Mouse (Mus musculus): Measurements from ENCODE around the gene Pdcd2. TPM values are rescaled to one million over a fixed set of nuclear protein-coding genes. Genes with fewer than 3 reads are reported as not detected.

Gene Pdcd2
- polyA plus RNA-seq, 1 experiment: 52.6 TPM

DNA sequence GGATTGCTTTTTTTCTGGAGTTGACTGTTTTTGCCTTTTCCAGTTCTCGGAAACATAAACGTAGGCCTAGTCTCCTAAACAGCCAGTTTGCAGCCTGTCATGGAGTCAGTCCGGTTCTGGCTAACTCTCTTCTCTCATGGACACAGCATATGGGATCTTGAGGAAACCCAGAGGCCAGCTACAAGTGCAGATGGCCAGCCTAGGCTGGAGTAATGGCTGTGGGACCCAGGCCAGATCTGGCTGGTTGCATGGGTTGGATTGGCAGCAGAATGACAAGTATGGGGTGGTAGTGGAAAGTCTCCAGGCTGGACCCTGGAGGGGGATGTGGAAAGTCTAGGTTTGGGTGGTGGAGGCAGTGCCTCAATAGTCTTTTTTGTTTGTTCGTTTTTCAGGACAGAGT, 13.2 kb upstream of the Pdcd2 start:
- peaks cover 16% of the 10 kb centered on the region; the same call in 1 of the 2 replicates for H3K9me3 ChIP-seq
- H3K4me1 ChIP-seq: no peaks in the 10 kb centered on the region; the same call in 1 of the 2 replicates
- H3K4me3 ChIP-seq (replicated peaks): no peak overlapping the region
- H3K36me3 ChIP-seq (replicated peaks; ENCODE audit: low read length): no peaks in the 10 kb centered on the region
- no peak for TF ChIP-seq GATA1 (IDR thresholded peaks at IDR 0.05; ENCODE audit: borderline replicate concordance, low read length)
- TF ChIP-seq FLI1 (IDR thresholded peaks at IDR 0.05; ENCODE audit: low read length): no peak
- peaks cover 3% of the 10 kb centered on the region for H3K27me3 ChIP-seq (replicated peaks)

DNA sequence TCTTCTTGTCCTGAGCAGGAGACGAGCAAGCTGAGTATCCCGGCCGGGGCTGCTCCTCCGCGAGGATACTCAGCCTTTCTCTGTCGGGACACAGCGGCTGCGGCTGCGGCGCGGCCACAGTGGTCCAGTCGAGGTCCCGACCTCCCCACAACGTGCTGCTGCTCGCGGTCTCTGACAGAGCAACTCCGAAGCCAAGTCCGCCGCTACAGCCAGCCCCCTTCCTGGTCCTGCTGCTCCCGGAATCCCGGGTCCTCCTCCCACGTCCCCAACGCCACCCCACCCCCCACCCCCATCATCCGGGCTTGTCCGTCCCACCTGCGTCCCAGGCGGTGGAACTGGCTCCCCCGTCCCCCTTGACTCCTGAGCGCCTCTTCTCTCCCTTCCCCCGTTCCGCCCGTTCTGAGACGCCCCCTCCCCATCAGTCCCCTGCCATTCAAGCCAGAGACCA, 9.4 kb upstream of the Pdcd2 start:
- TF ChIP-seq FLI1 (IDR thresholded peaks at IDR 0.05; ENCODE audit: low read length) (no peak), GATA1 (IDR thresholded peaks at IDR 0.05; ENCODE audit: borderline replicate concordance, low read length) (no peak)
- H3K36me3 ChIP-seq (replicated peaks; ENCODE audit: low read length): no peaks in the 10 kb centered on the region
- peaks cover 10% of the 10 kb centered on the region for H3K9me3 ChIP-seq
- peak overlapping the region; percentile 85 for H3K4me3 ChIP-seq (replicated peaks)
- H3K27me3 ChIP-seq (replicated peaks): peaks cover 3% of the 10 kb centered on the region
- H3K4me1 ChIP-seq: no peaks in the 10 kb centered on the region; the same call in 1 of the 2 replicates

DNA sequence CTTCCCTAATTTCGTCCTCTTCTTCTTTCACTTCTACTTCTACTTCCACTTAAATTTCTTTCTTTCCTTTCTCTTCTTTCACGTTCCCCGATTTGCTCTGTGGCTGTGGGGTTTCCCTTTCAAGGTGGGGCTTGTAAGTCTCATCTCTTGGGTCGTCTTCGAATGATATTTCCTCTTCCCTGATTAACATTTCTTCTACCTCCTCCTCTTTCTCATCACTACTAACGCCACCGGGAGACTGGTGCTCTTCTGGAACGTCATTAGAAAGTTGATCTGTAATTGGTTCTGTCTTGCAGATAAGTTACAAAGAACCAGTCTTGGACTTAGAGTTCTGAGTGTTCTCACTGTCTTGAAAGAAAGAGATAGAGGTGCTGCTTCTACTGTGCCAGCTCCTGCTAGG, 8.8 kb upstream of the Pdcd2 start:
- Histone ChIP-seq H3K27me3 (replicated peaks) (peaks cover 3% of the 10 kb centered on the region), H3K4me1 (no peaks in the 10 kb centered on the region; the same call in 1 of the 2 replicates), H3K9me3 (peaks cover 10% of the 10 kb centered on the region), H3K4me3 (replicated peaks) (peak overlapping the region; percentile 85), H3K36me3 (replicated peaks; ENCODE audit: low read length) (no peaks in the 10 kb centered on the region)
- TF ChIP-seq FLI1 (IDR thresholded peaks at IDR 0.05; ENCODE audit: low read length) (no peak), GATA1 (IDR thresholded peaks at IDR 0.05; ENCODE audit: borderline replicate concordance, low read length) (no peak)

DNA sequence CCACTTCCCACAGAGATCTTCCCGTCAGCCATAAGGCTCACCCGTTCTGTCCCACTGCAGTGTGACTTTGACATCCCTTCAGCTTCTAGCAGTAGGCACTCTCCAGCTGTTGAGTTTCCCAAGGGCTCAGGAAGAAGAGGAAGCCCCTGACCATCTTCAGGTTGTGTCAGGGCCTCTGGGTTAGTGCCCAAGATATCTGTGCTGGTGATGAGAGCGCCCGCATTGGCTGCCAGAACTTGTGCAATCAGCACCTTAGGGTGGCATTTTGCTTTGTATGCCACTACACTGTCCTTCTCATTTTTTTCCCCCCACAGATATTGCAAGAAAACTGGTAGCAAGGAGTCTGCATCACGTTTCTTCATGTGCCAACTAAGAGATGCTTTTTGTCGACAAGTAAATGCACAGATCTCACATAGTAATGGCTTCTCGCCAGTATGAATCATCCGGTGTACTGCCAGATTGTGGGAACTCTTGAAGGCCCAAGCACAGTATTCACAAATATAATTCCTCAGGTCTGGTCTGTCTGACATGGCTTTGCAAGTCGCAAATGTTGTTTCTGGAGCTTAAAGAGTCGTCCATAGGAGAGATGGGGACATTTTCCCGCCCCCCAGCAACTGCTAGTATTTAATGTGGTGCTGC, 8.2 kb upstream of the Pdcd2 start:
- H3K9me3 ChIP-seq: peaks cover 10% of the 10 kb centered on the region
- no peak for TF ChIP-seq GATA1 (IDR thresholded peaks at IDR 0.05; ENCODE audit: borderline replicate concordance, low read length)
- TF ChIP-seq FLI1 (IDR thresholded peaks at IDR 0.05; ENCODE audit: low read length): no peak
- H3K27me3 ChIP-seq (replicated peaks): peaks cover 2% of the 10 kb centered on the region
- H3K36me3 ChIP-seq (replicated peaks; ENCODE audit: low read length): no peaks in the 10 kb centered on the region
- H3K4me1 ChIP-seq: no peaks in the 10 kb centered on the region; the same call in 1 of the 2 replicates
- H3K4me3 ChIP-seq (replicated peaks): no peak overlapping the region

DNA sequence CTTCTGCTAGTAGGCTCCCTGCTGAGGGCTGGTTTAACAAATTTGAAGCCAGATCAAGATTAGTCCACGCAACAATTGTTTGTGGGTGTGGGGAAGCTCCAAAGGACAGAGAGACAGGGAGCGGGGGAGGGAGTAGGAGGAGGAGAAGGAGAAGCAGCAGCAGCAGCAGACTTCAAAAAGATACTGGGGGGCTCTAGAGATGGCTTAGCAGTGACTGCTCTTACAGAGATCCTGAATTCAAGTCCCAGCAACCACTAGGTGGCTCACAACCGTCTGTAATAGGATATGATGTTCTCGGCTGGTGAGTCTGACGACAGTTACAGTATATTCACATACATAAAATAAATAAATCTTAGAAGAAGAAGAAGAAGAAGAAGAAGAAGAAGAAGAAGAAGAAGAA, 3.0 kb upstream of the Pdcd2 start:
- H3K9me3 ChIP-seq: peaks cover 6% of the 10 kb centered on the region; the same call in 1 of the 2 replicates
- no peak overlapping the region for H3K4me3 ChIP-seq (replicated peaks)
- peaks cover 22% of the 10 kb centered on the region for H3K4me1 ChIP-seq
- H3K27me3 ChIP-seq (replicated peaks): no peaks in the 10 kb centered on the region
- no peak for TF ChIP-seq GATA1 (IDR thresholded peaks at IDR 0.05; ENCODE audit: borderline replicate concordance, low read length)
- TF ChIP-seq FLI1 (IDR thresholded peaks at IDR 0.05; ENCODE audit: low read length): no peak
- peaks cover 5% of the 10 kb centered on the region for H3K36me3 ChIP-seq (replicated peaks; ENCODE audit: low read length)

DNA sequence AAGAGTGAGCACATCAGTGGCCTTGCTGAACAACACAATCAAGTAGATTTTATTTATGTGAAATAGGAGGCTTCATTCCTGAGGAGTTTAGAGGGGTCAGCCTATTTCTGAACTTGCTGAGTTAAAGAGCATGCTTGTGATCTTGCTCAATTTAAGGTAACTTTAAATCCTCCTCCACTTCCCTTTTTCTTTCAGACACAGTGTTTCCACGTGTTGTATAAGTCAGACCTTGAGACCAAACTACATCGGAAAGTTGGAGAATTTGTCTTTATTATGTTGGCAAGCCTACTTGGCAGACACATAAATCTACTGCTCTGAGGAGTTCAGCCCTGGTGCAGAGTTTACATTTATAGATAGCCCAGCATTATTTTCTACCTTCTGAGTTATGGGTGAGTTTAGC, 1.8 kb upstream of the Pdcd2 start:
- peaks cover 18% of the 10 kb centered on the region for H3K36me3 ChIP-seq (replicated peaks; ENCODE audit: low read length)
- peaks cover 4% of the 10 kb centered on the region; the same call in 1 of the 2 replicates for H3K9me3 ChIP-seq
- TF ChIP-seq GATA1 (IDR thresholded peaks at IDR 0.05; ENCODE audit: borderline replicate concordance, low read length) (no peak), FLI1 (IDR thresholded peaks at IDR 0.05; ENCODE audit: low read length) (no peak)
- H3K4me3 ChIP-seq (replicated peaks): no peak overlapping the region
- no peaks in the 10 kb centered on the region for H3K27me3 ChIP-seq (replicated peaks)
- peaks cover 32% of the 10 kb centered on the region for H3K4me1 ChIP-seq

DNA sequence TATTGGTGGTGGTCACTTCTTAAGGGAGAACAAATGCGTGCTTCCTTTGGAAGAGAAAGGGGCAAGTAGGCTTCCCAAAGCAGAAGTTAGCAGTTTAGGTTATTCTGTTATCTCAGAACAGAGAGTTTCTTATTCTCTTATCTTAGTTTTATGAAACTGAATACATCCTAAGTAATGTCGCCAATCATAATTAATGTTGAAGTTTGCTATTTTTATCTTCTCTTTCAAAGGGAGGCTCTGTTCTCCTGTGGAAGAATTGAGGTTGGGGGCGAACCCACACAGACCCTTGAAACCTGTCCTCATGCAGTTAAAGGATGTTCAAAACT, 673 bp upstream of the Pdcd2 start:
- TF ChIP-seq FLI1 (IDR thresholded peaks at IDR 0.05; ENCODE audit: low read length) (no peak), GATA1 (IDR thresholded peaks at IDR 0.05; ENCODE audit: borderline replicate concordance, low read length) (no peak)
- Histone ChIP-seq H3K9me3 (no peaks in the 10 kb centered on the region), H3K4me3 (replicated peaks) (peak overlapping the region; percentile 97), H3K36me3 (replicated peaks; ENCODE audit: low read length) (peaks cover 29% of the 10 kb centered on the region), H3K27me3 (replicated peaks) (no peaks in the 10 kb centered on the region), H3K4me1 (peaks cover 36% of the 10 kb centered on the region)

DNA sequence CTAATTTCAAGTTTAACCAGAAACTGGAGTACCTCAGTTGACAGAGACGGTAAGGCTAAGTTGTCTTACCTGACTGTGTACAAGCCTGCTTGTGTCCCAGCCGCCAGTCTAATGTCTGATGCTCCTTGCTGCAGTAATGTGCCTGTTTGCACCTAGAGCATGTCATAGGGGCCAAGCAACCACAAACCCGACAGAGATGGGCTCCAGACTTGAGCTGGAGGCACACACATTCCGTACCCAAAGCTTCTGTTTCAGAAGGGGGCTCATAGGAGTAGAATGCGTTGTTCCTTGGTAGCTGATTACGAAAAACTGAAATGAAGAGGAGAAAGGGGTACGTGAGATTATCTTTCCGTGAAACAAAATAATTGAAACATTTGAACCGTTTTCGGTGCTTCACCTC, 797 bp downstream of the Pdcd2 start:
- Histone ChIP-seq H3K27me3 (replicated peaks) (no peaks in the 10 kb centered on the region), H3K36me3 (replicated peaks; ENCODE audit: low read length) (peaks cover 44% of the 10 kb centered on the region), H3K4me1 (peaks cover 41% of the 10 kb centered on the region), H3K9me3 (no peaks in the 10 kb centered on the region), H3K4me3 (replicated peaks) (peak overlapping the region; percentile 97)
- TF ChIP-seq GATA1 (IDR thresholded peaks at IDR 0.05; ENCODE audit: borderline replicate concordance, low read length) (no peak), FLI1 (IDR thresholded peaks at IDR 0.05; ENCODE audit: low read length) (no peak)

DNA sequence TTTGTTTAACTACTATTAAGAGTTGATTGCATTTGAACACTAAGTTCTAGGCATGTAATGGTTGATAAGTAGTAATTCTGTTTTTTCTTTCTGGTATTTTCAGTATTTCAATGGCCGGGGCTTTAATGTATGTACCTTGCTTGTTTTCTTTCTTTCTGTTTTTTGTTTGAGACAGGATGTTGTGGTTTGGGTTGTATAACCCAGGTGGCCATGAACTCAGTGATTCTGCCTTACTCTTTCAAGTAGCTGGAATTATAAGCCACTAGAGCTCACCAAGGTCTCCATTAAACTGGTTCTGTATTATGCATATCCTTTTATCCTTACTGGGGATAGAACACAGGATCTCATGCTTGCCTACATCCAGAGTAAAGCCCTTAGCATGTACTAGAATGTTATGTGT, 8.3 kb downstream of the Pdcd2 start:
- H3K4me1 ChIP-seq: peaks cover 24% of the 10 kb centered on the region
- H3K9me3 ChIP-seq: no peaks in the 10 kb centered on the region
- no peaks in the 10 kb centered on the region for H3K27me3 ChIP-seq (replicated peaks)
- peaks cover 97% of the 10 kb centered on the region for H3K36me3 ChIP-seq (replicated peaks; ENCODE audit: low read length)
- H3K4me3 ChIP-seq (replicated peaks): no peak overlapping the region
- TF ChIP-seq FLI1 (IDR thresholded peaks at IDR 0.05; ENCODE audit: low read length): no peak
- TF ChIP-seq GATA1 (IDR thresholded peaks at IDR 0.05; ENCODE audit: borderline replicate concordance, low read length): no peak

DNA sequence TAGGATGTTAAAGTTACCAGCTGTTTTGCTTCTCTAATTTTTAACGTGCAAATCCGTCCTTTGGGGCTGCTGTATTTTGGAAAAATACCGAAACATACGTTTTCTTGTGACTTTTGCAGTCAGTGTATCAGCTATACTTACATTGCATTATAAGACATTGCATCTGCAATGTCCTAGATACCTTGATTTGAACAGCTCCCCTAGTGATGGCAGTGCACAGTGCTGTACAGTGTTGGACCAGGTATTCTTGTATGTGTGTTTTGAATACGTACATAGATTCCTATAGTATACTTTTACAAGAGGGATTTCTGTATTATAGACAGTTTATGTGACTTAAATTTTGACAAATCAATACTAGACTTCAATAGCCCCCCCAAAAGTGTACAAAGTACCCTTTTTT, 8.9 kb downstream of the Pdcd2 start:
- Histone ChIP-seq H3K9me3 (no peaks in the 10 kb centered on the region), H3K36me3 (replicated peaks; ENCODE audit: low read length) (peaks cover 97% of the 10 kb centered on the region), H3K4me1 (peaks cover 24% of the 10 kb centered on the region), H3K4me3 (replicated peaks) (no peak overlapping the region), H3K27me3 (replicated peaks) (no peaks in the 10 kb centered on the region)
- TF ChIP-seq GATA1 (IDR thresholded peaks at IDR 0.05; ENCODE audit: borderline replicate concordance, low read length) (no peak), FLI1 (IDR thresholded peaks at IDR 0.05; ENCODE audit: low read length) (no peak)

Measured in megakaryocyte, embryonic 14.5 days (primary cell).